Mouse (Mus musculus): ENCODE results near the gene Gm20388.

Gm20388 gene

DNA sequence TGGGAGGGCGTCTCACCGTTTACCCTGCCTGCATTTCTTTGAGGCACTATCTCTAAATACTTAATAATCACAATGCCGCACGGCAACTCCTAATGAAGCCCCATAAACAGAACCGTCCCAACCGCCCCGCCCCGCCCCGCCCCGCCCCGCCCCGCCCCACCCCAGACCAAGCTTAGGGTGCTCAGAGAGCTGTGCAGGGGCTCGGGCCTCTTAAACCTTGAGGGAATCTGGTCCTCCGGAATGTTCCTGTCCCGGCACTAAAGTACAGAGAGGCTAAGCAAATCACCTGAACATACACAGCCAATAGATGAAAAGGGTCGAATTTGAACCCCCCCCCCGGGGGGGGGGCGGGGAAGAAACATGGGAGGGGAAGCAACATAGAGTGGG is 1564.2 kb downstream of the Gm20388 start:
- no peak for DNase-seq

DNA sequence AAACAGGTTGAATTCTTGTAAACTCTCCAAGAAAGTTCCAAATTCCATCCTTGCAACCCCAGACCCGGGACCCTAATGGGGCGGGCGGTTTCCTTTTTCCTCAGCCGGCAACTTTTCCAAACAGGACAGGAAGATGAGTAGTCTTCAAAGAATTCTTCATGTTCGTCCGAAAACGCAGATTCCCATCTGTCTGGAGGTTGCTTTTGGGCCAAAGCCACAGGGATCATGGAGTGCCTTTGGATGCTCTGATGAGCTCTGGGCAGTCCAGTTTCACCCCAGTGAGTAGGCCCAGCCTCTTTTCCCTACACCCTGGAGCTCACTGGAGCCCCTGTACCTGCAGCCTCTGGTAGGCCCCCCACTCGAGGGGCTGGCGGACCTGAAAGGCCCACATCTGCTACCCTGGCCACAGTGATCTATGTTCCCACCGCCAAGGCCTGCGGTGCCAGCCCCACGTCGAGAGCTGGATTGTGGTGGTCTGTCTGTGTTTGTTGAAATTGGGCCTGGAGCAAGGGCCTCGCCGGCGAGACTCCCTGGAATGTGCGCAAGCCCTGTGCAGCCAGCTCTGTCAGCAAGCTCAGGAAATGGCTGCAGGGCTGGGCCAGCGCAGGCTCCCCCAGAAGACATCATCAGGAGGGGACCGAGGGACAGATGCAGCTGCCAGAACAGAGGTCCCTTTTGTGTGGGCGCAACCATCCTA is 1567.4 kb downstream of the Gm20388 start:
- DNase-seq, result peak; percentile 27

DNA sequence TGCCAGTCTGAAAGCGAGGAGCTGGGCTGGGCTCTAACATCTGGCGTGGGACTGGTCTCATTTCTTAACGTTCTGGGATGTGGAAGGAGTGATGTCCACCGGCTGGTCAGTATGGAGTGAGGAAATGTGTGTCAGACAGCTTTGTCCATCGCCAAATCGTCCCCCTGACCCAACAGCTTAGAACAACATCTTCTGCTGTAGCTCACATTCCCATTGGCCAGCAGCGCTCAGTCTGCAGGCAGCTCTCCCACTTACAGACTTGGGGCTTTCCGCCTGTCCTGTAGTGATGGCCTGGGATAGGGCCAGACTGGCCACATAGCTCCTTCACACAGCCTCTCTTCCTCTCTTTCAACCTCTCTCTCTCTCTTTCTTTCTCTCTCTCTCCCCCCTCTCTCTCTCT is 1568.5 kb downstream of the Gm20388 start:
- DNase-seq, result peak; percentile 14

DNA sequence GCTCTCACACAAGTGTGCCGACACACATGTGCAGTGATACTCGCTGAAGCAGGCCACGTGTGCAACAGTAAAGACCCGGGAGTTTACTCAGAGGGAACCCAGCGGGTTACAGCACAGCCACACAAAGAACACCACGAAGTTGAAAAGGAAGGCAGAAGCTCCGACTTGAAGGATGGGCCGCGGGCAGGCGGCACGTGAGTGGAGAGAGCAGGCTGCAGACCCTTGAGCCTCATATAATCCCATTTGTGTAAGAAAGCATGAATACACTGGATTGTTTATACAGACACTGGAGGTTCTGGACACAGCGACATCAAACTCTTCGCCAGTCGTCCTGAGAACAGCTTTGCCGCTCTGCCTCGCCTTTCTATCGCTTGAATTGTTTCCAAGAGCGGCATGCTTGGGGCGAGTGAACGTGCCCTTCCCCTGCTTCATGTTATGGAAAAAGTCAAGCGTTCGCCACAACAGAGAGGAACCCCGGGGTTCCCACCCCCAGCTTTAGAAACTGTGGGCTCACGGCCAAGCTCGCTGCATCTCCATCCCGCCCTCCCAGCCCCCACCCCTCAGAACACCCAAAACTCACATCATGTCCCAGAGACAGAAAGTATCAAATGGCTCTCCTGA is 1569.9 kb downstream of the Gm20388 start:
- no peak for DNase-seq

DNA sequence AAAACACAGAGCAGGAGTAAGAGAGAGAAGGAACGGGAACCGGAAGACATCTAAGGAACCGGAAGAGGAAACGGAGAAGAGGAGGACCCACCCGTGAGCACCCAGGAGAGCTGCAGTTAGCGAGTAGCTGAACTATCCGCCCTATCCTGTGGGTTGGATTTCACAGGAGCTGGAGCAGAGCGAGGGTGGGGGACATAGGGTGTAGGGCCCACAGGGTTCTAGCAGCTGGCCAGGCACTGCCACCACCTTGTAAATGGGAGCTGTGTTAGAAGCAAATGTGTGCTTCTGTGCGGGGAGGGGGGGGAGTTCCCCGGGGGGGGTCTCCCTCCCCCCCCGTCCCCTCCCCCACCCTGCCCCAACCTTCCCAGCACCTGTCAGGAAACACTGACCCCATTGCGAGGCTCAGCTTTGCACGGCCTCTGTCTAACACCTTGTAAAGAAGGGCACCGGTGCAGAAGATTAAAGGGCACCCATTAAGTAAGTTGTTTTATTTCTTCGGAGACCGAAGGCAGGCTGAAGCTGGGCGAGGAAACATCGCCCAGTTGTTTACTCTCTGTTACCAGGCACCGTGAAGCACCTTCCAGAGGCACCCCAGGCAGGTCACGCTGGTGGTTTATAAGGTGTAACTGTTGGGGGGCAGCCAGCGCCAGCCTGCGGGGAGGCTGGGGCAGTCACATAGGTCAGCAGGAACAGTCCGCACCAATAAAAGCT is 1573.6 kb downstream of the Gm20388 start:
- DNase-seq, result no peak

DNA sequence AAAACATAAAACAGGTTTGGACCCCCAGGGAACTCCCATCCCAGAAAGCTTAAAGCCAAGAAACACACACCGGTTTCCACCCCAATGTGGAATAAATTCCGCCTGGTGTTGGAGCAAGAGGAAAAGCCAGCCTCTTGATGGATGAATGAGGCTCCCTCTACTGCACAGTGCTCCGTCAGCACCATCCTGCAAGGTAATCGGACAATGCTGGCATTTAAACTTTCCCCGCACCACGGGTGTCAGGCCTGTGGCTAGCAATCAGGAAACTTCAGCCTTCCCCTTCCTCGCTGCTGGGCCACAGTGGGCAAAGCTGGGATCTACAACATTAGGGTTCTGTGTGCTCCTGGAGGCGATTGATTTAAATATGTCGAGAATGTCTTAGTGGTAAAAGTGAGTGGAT is 1581.0 kb downstream of the Gm20388 start:
- DNase-seq, result no peak

DNA sequence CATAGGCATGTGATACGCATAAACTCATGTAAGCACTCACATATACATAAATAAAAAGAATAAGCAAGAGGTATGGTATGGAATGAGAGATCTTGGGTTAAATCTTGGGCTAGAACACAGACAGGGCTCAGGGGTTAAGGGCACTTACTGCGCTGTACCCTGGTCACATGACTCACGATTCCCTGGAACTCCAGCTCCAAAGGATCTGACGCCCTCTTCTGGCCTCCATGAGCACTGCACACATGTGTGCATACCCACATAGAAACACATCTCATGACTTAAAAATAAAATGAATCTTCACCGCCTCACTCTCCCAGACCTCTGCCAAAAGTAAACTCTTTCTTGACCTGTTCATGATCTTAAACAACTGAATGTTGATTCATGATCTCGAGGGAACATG is 1587.0 kb downstream of the Gm20388 start:
- no peak for DNase-seq

DNA sequence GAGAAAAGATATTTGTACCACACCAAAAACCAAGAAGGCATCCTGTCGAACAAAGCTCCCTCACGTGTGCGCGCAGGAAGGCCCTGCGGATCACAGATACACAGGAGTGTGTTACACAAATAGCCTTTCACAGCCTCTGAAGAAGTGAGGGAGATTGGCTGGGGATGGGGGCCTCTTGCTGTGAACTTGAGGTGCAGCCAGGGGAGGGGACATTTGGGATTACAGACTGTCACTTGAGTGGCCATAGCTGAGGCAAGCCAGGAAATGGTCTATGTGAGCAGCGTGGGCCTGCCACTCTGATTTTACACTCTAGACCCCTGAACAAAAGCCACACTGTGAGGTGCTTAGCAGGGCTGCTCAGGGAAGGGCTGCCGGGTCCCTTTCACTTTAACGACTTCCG is 1601.1 kb downstream of the Gm20388 start:
- no peak for DNase-seq

DNA sequence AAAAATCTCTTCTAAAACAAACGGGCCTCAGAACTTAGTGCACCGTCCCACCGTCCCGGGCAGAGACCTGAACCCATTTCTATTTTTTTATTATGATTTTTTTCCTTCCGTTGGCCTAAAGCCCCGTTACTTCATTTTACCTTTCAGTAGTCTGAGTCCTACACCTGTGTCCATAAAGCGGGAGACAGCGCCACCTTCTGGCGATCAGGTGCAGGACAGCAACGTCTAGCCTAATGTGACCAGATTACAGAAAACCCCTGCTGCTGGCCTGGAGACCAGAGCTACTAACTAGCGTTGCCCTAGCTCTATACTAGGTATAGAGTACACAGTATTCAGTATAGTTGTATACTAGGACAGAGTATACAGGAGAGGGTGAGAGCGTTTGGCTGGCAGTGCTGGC is 1602.8 kb downstream of the Gm20388 start:
- peak; percentile 85 for DNase-seq

DNA sequence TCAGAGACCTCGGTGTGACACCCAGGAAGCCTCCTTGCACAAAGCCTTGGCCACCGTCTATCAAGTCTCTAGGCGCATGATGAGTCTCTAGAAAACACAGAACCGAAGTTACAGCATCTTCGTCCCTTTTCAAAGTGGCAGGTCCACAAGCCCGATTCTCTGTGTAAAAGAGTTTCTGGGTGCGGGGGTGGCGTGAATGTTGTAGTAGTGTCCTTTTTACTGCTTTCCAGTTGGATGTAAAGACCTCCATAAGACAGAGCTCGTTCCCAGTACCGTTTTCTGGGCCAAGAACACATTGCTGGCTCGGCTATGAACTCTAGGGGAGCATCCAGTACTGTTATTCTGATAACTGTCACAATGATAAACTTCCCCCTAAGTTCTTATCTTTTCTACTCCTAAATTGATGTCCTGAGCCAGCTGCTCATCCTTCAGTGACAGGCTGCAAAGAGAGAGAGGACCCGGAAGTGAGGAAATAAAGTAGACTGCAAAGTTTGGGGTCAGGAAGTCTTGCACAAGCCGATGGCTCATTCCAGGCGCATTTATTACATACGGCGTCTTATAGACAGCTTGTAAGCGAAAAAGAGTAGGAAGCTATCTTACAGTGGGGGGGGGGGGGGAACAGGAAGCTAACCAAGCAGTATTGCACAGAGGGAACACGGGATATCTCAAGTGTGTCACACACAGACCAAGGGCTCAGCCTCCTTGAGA is 1614.6 kb downstream of the Gm20388 start:
- DNase-seq, result no peak

DNA sequence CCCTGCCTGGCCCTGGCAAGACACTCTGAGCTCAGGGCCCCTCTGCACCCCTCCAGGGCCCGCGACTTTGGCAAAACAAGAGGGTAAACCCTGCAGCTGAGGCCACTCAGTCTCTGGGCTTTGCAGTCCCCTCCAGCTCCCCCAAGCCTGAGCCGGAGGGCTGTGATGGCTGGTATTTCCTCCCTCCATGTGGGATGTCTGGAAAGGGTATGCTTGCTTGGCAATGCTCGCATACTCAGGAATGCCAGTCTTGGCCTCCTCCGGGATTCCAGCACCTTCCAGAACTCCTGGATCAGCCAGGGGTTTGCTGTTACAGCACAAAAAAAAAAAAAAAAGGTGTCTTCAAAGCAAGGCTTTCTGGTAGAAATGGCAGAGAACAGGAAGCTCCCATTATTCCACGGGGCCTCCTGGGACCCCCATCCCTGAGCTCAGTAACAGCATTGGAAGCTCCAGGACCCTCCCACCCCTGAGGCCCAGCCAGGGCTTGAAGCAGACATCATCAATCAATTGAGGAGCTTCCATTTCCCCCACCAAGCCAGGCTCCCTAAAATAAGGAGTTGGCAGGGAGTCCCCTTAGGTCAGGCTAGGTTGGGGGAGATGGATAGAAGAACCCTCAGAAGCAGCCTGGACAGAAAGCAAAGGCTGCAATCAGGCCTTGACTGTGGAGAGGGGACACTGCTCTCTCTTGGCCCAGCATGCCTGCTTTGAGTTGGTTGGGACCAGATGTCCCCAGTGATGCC is 1616.3 kb downstream of the Gm20388 start:
- DNase-seq, result peak; percentile 56

DNA sequence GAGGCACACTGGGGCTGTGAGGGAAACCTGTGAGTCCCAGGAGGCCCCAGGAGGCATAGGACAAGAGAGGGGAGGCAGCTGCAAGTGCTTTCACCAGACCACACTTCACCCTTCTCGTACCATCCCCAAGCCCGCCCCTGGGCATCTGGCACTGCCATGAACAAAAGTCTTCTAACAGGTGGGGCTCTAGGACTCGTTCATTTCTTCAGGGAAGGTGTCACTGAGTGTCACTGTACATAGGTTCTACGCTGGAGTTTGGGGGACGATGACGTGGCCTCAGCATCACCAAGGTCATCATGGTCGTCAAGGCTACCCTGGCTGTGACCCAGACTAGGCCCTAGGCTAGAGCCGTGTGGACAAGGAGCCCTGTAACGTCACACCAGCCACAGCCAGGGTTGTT is 1617.1 kb downstream of the Gm20388 start:
- DNase-seq, result no peak

DNA sequence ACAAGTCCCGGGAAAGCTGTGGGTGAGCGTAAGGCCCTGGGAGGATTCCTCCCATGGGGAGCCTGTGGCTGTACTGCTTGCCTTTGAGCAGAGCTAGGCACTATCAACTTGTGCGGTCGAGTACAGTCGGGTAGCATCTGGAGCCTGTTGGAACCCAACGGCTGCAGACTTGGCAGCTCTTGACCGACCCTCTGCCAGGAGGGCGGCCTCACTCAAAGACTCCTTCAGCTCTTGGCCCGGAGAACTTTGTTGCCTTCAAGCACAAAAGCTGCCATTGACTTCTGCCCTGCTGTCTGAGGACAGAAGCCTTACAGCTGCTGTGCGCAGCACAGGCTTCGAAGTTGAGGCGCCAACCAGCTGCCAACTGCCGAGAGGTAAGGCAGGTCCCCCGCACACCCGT is 1618.1 kb downstream of the Gm20388 start:
- DNase-seq, result peak; percentile 86

DNA sequence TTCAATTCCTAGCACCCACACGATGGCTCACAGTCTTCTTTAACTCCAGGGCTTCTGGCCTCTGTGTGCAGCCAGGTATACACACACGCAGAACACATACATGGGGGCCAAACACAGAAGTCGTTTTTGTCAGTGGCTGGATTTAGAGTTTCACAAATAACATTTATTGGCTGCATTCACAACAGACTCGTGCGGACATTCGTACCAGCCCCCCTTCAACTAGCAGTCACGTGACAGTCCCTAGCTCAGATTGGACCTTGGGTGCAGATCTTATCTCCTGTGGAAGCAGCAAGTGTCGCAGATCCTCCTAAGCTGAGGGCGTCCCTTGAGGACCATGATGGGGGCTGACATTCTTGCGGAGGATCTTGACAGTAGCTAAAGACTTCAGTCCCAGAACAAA is 1620.0 kb downstream of the Gm20388 start:
- DNase-seq, result no peak

DNA sequence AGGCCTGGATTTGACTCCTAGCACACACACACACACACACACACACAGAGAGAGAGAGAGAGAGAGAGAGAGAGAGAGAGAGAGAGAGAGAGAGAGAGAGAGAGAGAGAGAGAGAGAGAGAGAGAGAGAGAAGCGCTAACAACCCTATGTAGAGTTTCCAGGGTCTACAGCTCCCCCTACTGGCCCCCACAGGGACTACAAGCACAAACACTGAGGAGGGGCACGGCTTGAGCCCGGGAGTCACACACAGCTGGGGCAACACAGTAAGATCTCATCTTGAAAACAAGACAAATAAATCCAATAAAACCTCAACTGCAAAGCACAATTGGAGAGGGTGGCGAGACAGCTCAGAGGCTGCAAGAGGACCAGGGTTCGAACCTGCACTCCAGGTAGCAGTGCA is 1621.7 kb downstream of the Gm20388 start:
- DNase-seq, result peak; percentile 72

DNA sequence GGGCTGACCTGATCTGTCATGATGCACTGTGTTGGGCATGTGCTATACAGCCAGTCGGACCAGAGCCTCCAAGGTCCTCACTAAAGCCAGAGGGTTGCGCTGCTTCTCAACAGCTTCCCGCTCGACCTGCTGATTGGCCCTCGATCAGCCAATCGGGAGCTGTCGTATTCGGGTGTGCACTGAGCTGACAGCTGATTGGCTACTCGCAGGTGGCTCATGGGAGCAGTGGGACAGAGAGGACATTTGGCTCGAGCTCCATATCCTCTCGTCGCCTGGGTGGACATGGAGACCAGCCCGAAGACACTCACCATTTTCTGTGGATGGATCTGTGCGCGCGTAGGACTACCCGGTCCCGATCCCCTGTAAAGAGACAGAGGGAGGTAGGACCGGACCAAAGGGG is 1631.2 kb downstream of the Gm20388 start:
- no peak for DNase-seq

DNA sequence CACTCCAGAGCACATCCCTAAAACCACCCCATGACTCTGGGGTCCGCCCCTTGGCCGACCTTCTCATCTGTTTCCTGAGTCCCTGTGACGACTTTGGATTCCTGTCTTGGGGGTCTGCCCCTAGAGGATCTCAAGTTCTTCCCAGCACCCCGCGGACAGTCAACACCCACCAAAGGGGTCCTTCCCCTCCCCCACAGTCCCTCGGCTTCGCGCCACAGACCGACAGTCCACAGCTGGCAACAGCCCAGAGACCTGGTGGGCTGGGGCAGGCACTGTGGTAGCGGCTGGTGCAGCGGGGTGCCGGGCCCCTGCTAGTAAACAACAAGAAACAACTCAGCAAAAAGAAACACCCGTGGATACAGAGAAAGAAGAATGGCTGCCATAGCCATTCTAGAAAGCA is 1632.3 kb downstream of the Gm20388 start:
- DNase-seq, result peak; percentile 31

DNA sequence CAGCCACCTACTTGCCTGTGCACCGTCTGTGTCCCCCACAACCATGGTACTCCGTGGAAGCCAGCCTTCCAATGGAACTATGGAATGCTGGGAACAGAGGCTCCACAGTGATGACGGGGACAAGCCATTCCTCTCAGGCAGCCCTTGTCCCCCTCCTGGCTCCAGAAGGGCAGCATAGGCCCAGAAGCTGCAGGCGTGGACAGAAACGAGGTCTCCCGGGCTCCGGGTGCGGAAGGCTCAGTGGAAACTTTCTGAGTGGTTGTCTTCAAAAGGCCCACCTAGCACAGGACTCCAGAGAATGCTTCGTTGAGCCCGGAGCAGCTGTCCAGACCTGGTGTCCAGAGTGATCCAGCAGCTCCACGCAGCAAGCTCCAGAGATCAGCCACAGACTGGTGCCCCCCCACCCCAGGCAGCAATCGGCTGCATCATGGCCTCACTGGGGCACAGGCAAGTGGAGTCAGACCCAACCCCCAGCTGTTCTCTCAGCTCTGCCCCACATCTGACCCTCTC is 1633.7 kb downstream of the Gm20388 start, which contains the start of gene 1700018B08Rik:
Gene 1700018B08Rik (minus strand): TSS at position 45 of the 510 bp plus-strand sequence.
- no peak for DNase-seq

DNA sequence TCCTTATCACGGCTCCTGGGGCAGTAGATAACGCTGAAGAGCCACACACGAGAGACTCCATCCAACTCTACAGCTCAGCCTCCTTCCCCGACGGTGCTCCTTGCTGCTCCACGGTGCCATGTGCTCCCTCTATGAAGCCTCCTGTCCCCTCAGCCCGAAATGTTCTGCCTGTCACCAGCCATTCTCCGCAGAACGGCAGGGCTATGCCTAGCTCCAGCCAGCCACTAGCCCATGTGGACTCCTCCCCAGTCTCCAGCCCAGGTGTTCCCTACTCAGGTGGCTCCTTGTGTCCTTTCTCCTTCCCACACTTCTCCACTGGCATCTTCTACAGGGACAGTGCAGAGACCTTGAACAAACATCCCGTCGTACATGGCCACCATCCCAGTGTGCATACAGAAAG is 1634.3 kb downstream of the Gm20388 start:
- DNase-seq, result no peak

DNA sequence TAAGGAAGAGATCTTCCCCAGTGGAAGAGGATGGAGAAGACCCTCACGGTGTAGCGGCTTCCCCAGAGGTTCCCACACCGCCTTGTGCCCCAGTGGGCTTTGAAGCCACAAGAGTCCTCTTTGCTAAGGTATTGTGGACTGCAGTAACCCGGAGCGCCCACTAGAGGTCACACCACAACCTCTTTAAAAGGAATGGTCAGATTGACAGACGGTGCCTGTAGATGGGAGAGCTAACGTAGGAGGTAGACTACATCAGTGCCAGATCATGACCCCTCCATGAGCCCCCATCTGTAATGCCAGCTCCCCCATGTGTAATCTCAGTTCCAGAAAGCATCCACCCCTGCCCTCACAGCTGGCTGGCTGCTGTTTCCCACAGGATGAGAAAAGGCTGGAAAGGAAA is 1636.5 kb downstream of the Gm20388 start:
- DNase-seq, result peak; percentile 84

DNA sequence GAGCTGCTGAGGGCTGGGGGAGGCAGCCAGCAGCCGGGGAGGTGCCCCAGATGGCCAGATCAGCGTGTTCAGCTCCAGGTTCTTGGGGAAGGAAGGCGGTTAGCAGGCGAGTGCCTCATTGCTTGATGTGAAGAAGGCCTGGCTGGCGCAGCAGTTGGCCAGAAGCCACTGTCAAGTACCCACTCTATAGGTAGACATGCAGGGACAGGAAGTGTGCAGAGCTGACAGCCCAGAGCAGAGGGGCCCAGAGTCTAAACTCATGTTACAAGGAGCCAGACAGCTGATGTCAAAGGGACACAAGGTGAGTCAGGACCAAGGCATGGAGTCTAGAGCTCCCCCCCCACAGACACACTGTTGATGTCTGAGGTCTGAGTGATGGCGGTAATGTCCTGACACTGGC is 1639.4 kb downstream of the Gm20388 start:
- no peak for DNase-seq
